Mouse (Mus musculus): ENCODE data around the gene Stard8. TPM values are rescaled to one million over a fixed set of nuclear protein-coding genes. Genes with fewer than 3 reads are reported as not detected.

Gene Stard8
- 1 to 10 TPM in 1 of 2 experiments, under 1 TPM in 1; 0.76 to 1.5 TPM for polyA plus RNA-seq (2017; shearing (Covaris generic))

DNA sequence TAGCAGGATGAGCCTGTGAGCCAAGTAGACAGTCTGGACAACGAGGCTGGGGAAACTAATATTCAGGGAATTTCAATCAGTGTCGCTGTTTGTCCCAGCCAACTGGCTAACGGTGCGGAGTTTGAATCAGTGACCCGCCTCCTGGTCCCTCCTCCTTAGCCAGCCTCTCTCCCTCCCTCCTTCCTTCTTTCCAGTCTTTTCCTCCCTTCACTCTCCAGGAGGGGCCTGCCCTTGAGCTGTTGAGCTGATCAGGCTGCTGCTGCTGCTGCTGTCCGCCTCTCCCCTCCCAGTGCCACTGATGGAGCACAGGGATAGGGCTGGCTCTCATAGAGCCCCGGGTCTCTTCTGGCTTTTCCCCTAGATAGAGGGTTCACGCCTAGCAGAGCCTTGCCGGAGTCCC lies at the start of gene Stard8:
Gene Stard8, plus strand, starts transcription at position 203 of the 400 bp plus-strand sequence.

Other genes starting within 250 kb of the Stard8 start
- under 1 TPM in 1 of 2 experiments, not detected in 1; 0.68 TPM for gene Ophn1, start 112.2 kb upstream of the Stard8 start, polyA plus RNA-seq (2017; shearing (Covaris generic))
- gene Yipf6, start 66.9 kb upstream of the Stard8 start, polyA plus RNA-seq (2017; shearing (Covaris generic)), result 10 to 100 TPM; 26.1 to 39.9 TPM
- gene Efnb1, start 132.9 kb downstream of the Stard8 start, polyA plus RNA-seq (2017; shearing (Covaris generic)), result 1 to 10 TPM; 2.0 to 2.2 TPM